Comparison of ENCODE assay signal across 19 mouse cellular contexts in genomic region chr12:73667607-73668006, GRCm38 (mm10).
DNase-seq lines count a peak whose midpoint lies in the region; ATAC-seq lines count a peak whose summit lies in the region.
"Had no signal": no experiment of that assay in that cellular context is flagged by ENCODE, and none has a peak within 500 bp of the region (broad histone marks: within the 10 kb centered on the region; RNA-seq: fewer than 3 reads in every experiment).

No protein-coding gene starts in this region.

- no peak for ATAC-seq in cerebellum, adult (ENCODE audit: insufficient number of reproducible peaks, low FRiP score, low TSS enrichment)
- ATAC-seq: forebrain, embryonic 13.5 days; midbrain, embryonic 13.5 days had no signal

- H3K4me3 ChIP-seq in macrophage (ENCODE audit: inconsistent target), result no peak overlapping the region
- H3K4me3 ChIP-seq: embryonic facial prominence, embryonic 15.5 days; forebrain, embryonic 13.5 days; liver, embryonic 15.5 days; midbrain, embryonic 13.5 days; neural tube, embryonic 12.5 days had no signal

- DNase-seq in heart, adult 11 months, result peak; percentile 95
- DNase-seq in heart, adult 8-10 months (ENCODE audit: low spot score), result no peak
- peak; percentile 20 for DNase-seq in ES-CJ7 (ENCODE audit: low read depth, low spot score)
- peak; percentile 52 for DNase-seq in kidney, adult 9 months
- no peak for DNase-seq in T-cell, adult 2 months (ENCODE audit: low spot score)
- DNase-seq in thymus, postnatal 10 days (ENCODE audit: low spot score in 2 of 2), result no peak
- DNase-seq: B cell, adult 2 months; cerebellum, postnatal 36 days; gastrocnemius, postnatal 10 days; right cerebral cortex, adult 18-20 months; thymus, adult 2 months had no signal

- 11% methylated on average over 7 of the region's 7 CpGs for WGBS in macrophage (ENCODE audit: missing documents)

- peak overlapping the region; percentile 84 for H3K27ac ChIP-seq in macrophage
- H3K27ac ChIP-seq: embryonic facial prominence, embryonic 15.5 days; forebrain, embryonic 13.5 days; hindbrain, embryonic 14.5 days; liver, embryonic 15.5 days; midbrain, embryonic 13.5 days; neural tube, embryonic 12.5 days had no signal

- H3K36me3 ChIP-seq in macrophage (ENCODE audit: inconsistent target), result no peaks in the 10 kb centered on the region
- H3K36me3 ChIP-seq: embryonic facial prominence, embryonic 15.5 days; liver, embryonic 15.5 days; midbrain, embryonic 13.5 days; neural tube, embryonic 12.5 days had no signal

- peaks cover 99% of the 10 kb centered on the region for H3K79me2 ChIP-seq in macrophage (ENCODE audit: inconsistent target)

Comparison
In these comparisons a context has a peak if more than half of its experiments do, and no peak if none do; other contexts are left out.
1. DNase-seq: peak in heart, adult 11 months (single experiment), ES-CJ7 (single experiment) and kidney, adult 9 months (single experiment); none in heart, adult 8-10 months (single experiment), T-cell, adult 2 months (single experiment) and thymus, postnatal 10 days (0 of 2).